Mouse (Mus musculus) heart, postnatal 36 days (tissue): ENCODE results near the gene Zkscan16. TPM values are rescaled to one million over a fixed set of nuclear protein-coding genes. Genes with fewer than 3 reads are reported as not detected.
A peak's percentile ranks its signal among the peaks of the same experiment; 100 is the strongest.

Experiments used
- DNase-seq, 2 experiments: peaks; one replicate each; pipeline ENCODE4 v3.0.0; 2021 to 2022
- intact Hi-C: fragments of 180-260 bp; cut with DNase I; formaldehyde crosslinking; loops from one replicate; pipeline ENCODE4 v1.15.1; 2025
- total RNA-seq, 2 experiments: library from RNA; stranded (reverse); gene quantifications; 2 replicates each; pipeline ENCODE4 v1.2.3; 2021

The Zkscan16 gene
- total RNA-seq, 2 experiments from 2014 or later = not detected

- intact Hi-C loops = no loop called here
- peak; percentile 34 to 41 for DNase-seq
Measured at GRCm38 (mm10) chr4:58934746-58935476, 8.5 kb upstream of the Zkscan16 start.

- no peak for DNase-seq
- intact Hi-C loops = no loop called here
Measured at GRCm38 (mm10) chr4:58935846-58936245, 7.6 kb upstream of the Zkscan16 start.

- DNase-seq = no peak
- intact Hi-C loops = no loop called here
Measured at GRCm38 (mm10) chr4:58941638-58942037, 1.8 kb upstream of the Zkscan16 start.

GRCm38 (mm10) chr4:58942942-58943341 lies 486 bp upstream of the Zkscan16 start:
- DNase-seq = no peak
- intact Hi-C loops = no loop called here

- DNase-seq = no peak
- intact Hi-C loops = no loop called here
Measured at GRCm38 (mm10) chr4:58944206-58944553, 752 bp downstream of the Zkscan16 start.

GRCm38 (mm10) chr4:58944695-58945094 lies 1.3 kb downstream of the Zkscan16 start:
- intact Hi-C loops = no loop called here
- DNase-seq = no peak

GRCm38 (mm10) chr4:58948391-58948790 lies 5.0 kb downstream of the Zkscan16 start:
- no peak for DNase-seq
- intact Hi-C loops = no loop called here

GRCm38 (mm10) chr4:58952630-58953029 lies 9.2 kb downstream of the Zkscan16 start:
- intact Hi-C loops = no loop called here

GRCm38 (mm10) chr4:58961719-58962118 lies 18.3 kb downstream of the Zkscan16 start:
- intact Hi-C loops = no loop called here
- no peak for DNase-seq

More at GRCm38 (mm10) chr4:58952630-58953029, 9.2 kb downstream of the Zkscan16 start:
- DNase-seq = no peak

- DNase-seq = no peak
- intact Hi-C loops = no loop called here
Measured at GRCm38 (mm10) chr4:58963271-58963670, 19.8 kb downstream of the Zkscan16 start.

- intact Hi-C loops = no loop called here
- no peak for DNase-seq
Measured at GRCm38 (mm10) chr4:58965136-58965535, 21.7 kb downstream of the Zkscan16 start.

GRCm38 (mm10) chr4:58970678-58971077 lies 27.2 kb downstream of the Zkscan16 start:
- no peak for DNase-seq
- intact Hi-C loops = no loop called here

GRCm38 (mm10) chr4:58975711-58976110 lies 32.3 kb downstream of the Zkscan16 start:
- no peak for DNase-seq
- intact Hi-C loops = no loop called here

GRCm38 (mm10) chr4:58981421-58981820 lies 38.0 kb downstream of the Zkscan16 start:
- intact Hi-C loops = no loop called here
- DNase-seq = no peak

GRCm38 (mm10) chr4:58982806-58983205 lies 39.4 kb downstream of the Zkscan16 start:
- no peak for DNase-seq
- intact Hi-C loops = no loop called here

- peak; percentile 81 to 83 for DNase-seq
- intact Hi-C loops = loop anchor here (1.0 to 5.0 kb wide), 4 partner anchors 14 to 357 kb away; partner anchors contain the start of gene Ecpas
Measured at GRCm38 (mm10) chr4:58985157-58985648, 41.8 kb downstream of the Zkscan16 start.

GRCm38 (mm10) chr4:58986540-58987190 lies 43.2 kb downstream of the Zkscan16 start, which contains the start of gene Ptgr1:
TSS of gene Ptgr1 (minus strand) at chr4:58987119.
- intact Hi-C loops = loop anchor here (5.0 kb wide), 2 partner anchors 74 to 356 kb away; partner anchors contain the start of gene Ecpas
- DNase-seq = peak; percentile 81 to 82

- intact Hi-C loops = loop anchor here (5.0 kb wide), 2 partner anchors 77 to 353 kb away; partner anchors contain the start of gene Ecpas
- DNase-seq = no peak
Measured at GRCm38 (mm10) chr4:58989303-58989898, 46.0 kb downstream of the Zkscan16 start.

- DNase-seq = no peak
- intact Hi-C loops = no loop called here
Measured at GRCm38 (mm10) chr4:58990609-58991434, 47.4 kb downstream of the Zkscan16 start.

GRCm38 (mm10) chr4:58992195-58992594 lies 48.8 kb downstream of the Zkscan16 start:
- no peak for DNase-seq
- intact Hi-C loops = no loop called here
